Mouse (Mus musculus) E14TG2a.4 (cell line): ENCODE measurements around the gene Gm26920.

Experiments
- CTCF ChIP-seq: conservative IDR thresholded peaks from 2 replicates; pipeline ENCODE4 v1.5.1; 2014; ENCODE audit warnings: low read length
- NANOG ChIP-seq: IDR thresholded peaks from 2 replicates; pipeline ENCODE4 v1.6.1; 2014; ENCODE audit warnings: borderline replicate concordance, low read length, mixed read lengths
- POU5F1 ChIP-seq: IDR thresholded peaks from 2 replicates; pipeline ENCODE4 v1.6.1; 2014; ENCODE audit warnings: low read length, borderline replicate concordance

DNA sequence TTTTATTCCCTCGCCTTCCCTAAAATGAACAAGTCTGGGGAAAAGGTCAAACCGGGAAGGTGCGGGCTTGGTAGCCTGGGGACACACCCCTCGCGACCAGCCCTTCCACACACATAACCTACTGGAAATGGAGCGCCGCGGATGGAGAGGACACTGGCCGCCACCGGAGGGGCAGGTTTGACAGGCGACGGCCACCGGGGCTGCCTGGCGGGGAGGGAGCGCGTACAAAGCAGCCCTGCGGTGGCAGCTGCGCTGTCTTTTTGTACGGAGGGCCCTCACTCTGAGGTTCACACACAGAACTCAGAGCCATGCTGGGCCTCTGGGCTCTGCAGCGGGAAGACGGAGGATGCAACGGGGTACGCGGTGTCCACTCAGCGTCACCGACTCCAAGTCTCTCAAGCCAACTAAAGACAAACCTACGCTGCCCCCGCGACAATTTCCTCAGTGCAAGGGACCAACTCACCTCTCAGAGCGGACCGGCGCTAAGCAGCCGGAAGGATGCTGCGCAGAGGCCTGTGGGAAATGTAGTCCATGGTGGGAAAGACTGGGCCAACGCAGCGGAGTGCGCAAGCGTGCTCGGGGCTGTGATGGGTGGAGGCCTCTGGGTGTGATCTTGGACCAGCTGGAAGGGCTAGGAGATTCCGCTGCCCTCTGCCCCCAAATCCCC lies 39.2 kb downstream of the Gm26920 start, which contains the start of gene Zfp14:
- TF ChIP-seq CTCF, result no peak
- no peak for TF ChIP-seq NANOG
- no peak for TF ChIP-seq POU5F1
